Mouse (Mus musculus) lung, embryonic 16.5 days (tissue): Measurements from ENCODE around the gene Ift52. TPM values are rescaled to one million over a fixed set of nuclear protein-coding genes. Genes with fewer than 3 reads are reported as not detected.

Experiments
- microRNA-seq: library from miRNA; unstranded; fragments of <30 nt; microRNA quantifications from one replicate; pipeline ENCODE4, GENCODE M21; 2016
- polyA plus RNA-seq: library from polyadenylated mRNA; unstranded; fragments of >200 nt; fragmentation: Nextera tagmentation; extraction: Ambion mirVana; gene quantifications from 2 replicates; pipeline ENCODE4 v1.2.1, GENCODE M21; 2015

Ift52 gene
- polyA plus RNA-seq, 1 experiment from 2014 or later: 50.6 TPM

Small RNA genes within 50 kb of the gene (microRNA-seq; reads per million reads assigned to microRNA genes)
- gene Gm22174 (not detected), gene Mir7003 (not detected)

Other genes starting within 250 kb of the Ift52 start
- 166 and 183 TPM in 2 replicates for gene Srsf6, start 85.8 kb upstream of the Ift52 start, polyA plus RNA-seq
- gene L3mbtl1, start 73.9 kb upstream of the Ift52 start, polyA plus RNA-seq: 0.09 and 0.24 TPM in 2 replicates
- not detected in 2 replicates for gene Sgk2, start 30.0 kb upstream of the Ift52 start, polyA plus RNA-seq
- gene Mybl2, start 37.3 kb downstream of the Ift52 start, polyA plus RNA-seq: 23.4 and 25.6 TPM in 2 replicates
- 0.19 TPM in 1 of 2 replicates, not detected in the other for gene Gtsf1l, start 70.5 kb downstream of the Ift52 start, polyA plus RNA-seq
- 3.8 and 5.3 TPM in 2 replicates for gene Tox2, start 185.8 kb downstream of the Ift52 start, polyA plus RNA-seq